In genomic region chr19:40536526-40536925, GRCm38 (mm10) we compare ENCODE assay signal across 15 mouse cellular contexts. TPM values are rescaled to one million over a fixed set of nuclear protein-coding genes. Genes with fewer than 3 reads are reported as not detected.
DNase-seq lines count a peak whose midpoint lies in the region; ATAC-seq and TF ChIP-seq lines count a peak whose summit lies in the region.
"Had no signal": no experiment of that assay in that cellular context is flagged by ENCODE, and none has a peak within 500 bp of the region (broad histone marks: within the 10 kb centered on the region; RNA-seq: fewer than 3 reads in every experiment).

No protein-coding gene starts in this region.

- no peak overlapping the region for H3K9ac ChIP-seq in intestine, embryonic 16.5 days (ENCODE audit: low read depth, low read length)
- no peak overlapping the region for H3K9ac ChIP-seq in intestine, postnatal 0 days (ENCODE audit: low read depth, low read length)
- no peak overlapping the region for H3K9ac ChIP-seq in MEL (ENCODE audit: control insufficient read depth, low read depth, low read length, poor library complexity, severe bottlenecking)
- H3K9ac ChIP-seq in liver, postnatal 0 days (replicated peaks): no peak overlapping the region
- H3K9ac ChIP-seq: forebrain, postnatal 0 days; hindbrain, embryonic 12.5 days; midbrain, embryonic 12.5 days; neural tube, embryonic 13.5 days had no signal

- DNase-seq in MEL (ENCODE audit: low read depth, low spot score): peak; percentile 68
- peak; percentile 77 for DNase-seq in liver
- peak; percentile 32 for DNase-seq in liver, postnatal 0 days
- DNase-seq in thymus, postnatal 0 days (ENCODE audit: low spot score): no peak
- DNase-seq in adrenal gland, adult 18-20 months (ENCODE audit: low spot score in 2 of 2): no peak
- DNase-seq: forebrain, postnatal 0 days; right cerebral cortex, postnatal 14 days; thymus, postnatal 36 days had no signal

- H3K4me2 ChIP-seq in intestine, embryonic 16.5 days (ENCODE audit: low read depth, low read length): no peak overlapping the region
- no peak overlapping the region for H3K4me2 ChIP-seq in intestine, postnatal 0 days (replicated peaks; ENCODE audit: low read depth)
- H3K4me2 ChIP-seq in liver, postnatal 0 days (ENCODE audit: low read depth, low read length): peak overlapping the region; percentile 15
- H3K4me2 ChIP-seq: hindbrain, embryonic 12.5 days; midbrain, embryonic 12.5 days; neural tube, embryonic 13.5 days had no signal

- no peak for TF ChIP-seq POLR2A in MEL (IDR thresholded peaks at IDR 0.05; ENCODE audit: control insufficient read depth in 1 of 2, insufficient read depth in 1 of 2, low read depth in 1 of 2, low read length in 2 of 2, poor library complexity in 1 of 2)

- no peaks in the 10 kb centered on the region for H3K36me3 ChIP-seq in intestine, embryonic 16.5 days (ENCODE audit: control insufficient read depth, insufficient read depth, low read length)
- no peaks in the 10 kb centered on the region for H3K36me3 ChIP-seq in intestine, postnatal 0 days (ENCODE audit: control insufficient read depth, insufficient read depth)
- peaks cover 0 to 14% of the 10 kb centered on the region in 2 experiments; a peak in 1 of 4 replicates for H3K36me3 ChIP-seq in MEL (ENCODE audit: control insufficient read depth in 1 of 2, insufficient read depth in 2 of 2, low read length in 2 of 2)
- no peaks in the 10 kb centered on the region for H3K36me3 ChIP-seq in liver, postnatal 0 days (replicated peaks; ENCODE audit: insufficient read depth, low read length)
- H3K36me3 ChIP-seq: hindbrain, embryonic 12.5 days; midbrain, embryonic 12.5 days; neural tube, embryonic 13.5 days had no signal

- no peaks in the 10 kb centered on the region for H3K4me1 ChIP-seq in intestine, embryonic 16.5 days (ENCODE audit: control insufficient read depth, insufficient read depth, low read length)
- H3K4me1 ChIP-seq in intestine, postnatal 0 days (replicated peaks; ENCODE audit: control insufficient read depth, insufficient read depth, low read length): no peaks in the 10 kb centered on the region
- peaks cover 0 to 18% of the 10 kb centered on the region in 2 experiments; a peak in 2 of 4 replicates for H3K4me1 ChIP-seq in MEL (ENCODE audit: control insufficient read depth in 1 of 2, insufficient read depth in 2 of 2, low read length in 2 of 2)
- H3K4me1 ChIP-seq in liver, postnatal 0 days (ENCODE audit: insufficient read depth): peaks cover 10% of the 10 kb centered on the region; the same call in 1 of the 2 replicates
- H3K4me1 ChIP-seq: hindbrain, embryonic 12.5 days; midbrain, embryonic 12.5 days; neural tube, embryonic 13.5 days had no signal

- no peak for TF ChIP-seq RAD21 in MEL (IDR thresholded peaks at IDR 0.05; ENCODE audit: low read depth, low read length)

- no peaks in the 10 kb centered on the region for H3K27me3 ChIP-seq in intestine, embryonic 16.5 days (replicated peaks; ENCODE audit: control insufficient read depth, insufficient read depth, low read length)
- H3K27me3 ChIP-seq in intestine, postnatal 0 days (replicated peaks; ENCODE audit: control insufficient read depth, insufficient read depth, low read length): no peaks in the 10 kb centered on the region
- H3K27me3 ChIP-seq in MEL (ENCODE audit: control insufficient read depth in 1 of 2, insufficient read depth in 2 of 2, low read length in 2 of 2): no peaks in the 10 kb centered on the region; a peak in 1 of 4 replicates
- H3K27me3 ChIP-seq in liver, postnatal 0 days (ENCODE audit: insufficient read depth, low read length): no peaks in the 10 kb centered on the region
- H3K27me3 ChIP-seq: hindbrain, embryonic 12.5 days; midbrain, embryonic 12.5 days; neural tube, embryonic 13.5 days; Patski had no signal

- 80% methylated on average over 6 of the region's 6 CpGs for WGBS in intestine, embryonic 16.5 days
- 65% methylated on average over 6 of the region's 6 CpGs for WGBS in intestine, postnatal 0 days
- 20% methylated on average over 6 of the region's 6 CpGs for WGBS in liver, postnatal 0 days (ENCODE audit: insufficient replicate concordance)

- TF ChIP-seq EP300 in MEL (IDR thresholded peaks at IDR 0.05; ENCODE audit: low read depth in 1 of 2, low read length in 2 of 2): peak; percentile 75 to 82
- TF ChIP-seq EP300 in liver, postnatal 0 days (IDR thresholded peaks at IDR 0.05; ENCODE audit: low read depth): peak; percentile 89

- no peak for TF ChIP-seq CTCF in intestine, postnatal 0 days (IDR thresholded peaks at IDR 0.05; ENCODE audit: low read depth)
- no peak for TF ChIP-seq CTCF in MEL (IDR thresholded peaks at IDR 0.05 in 2 of 3, conservative IDR thresholded peaks at IDR 0.05 in 1 of 3; ENCODE audit: control insufficient read depth in 1 of 3, insufficient read depth in 1 of 3, low read depth in 2 of 3, low read length in 3 of 3, poor library complexity in 1 of 3, severe bottlenecking in 1 of 3)
- no peak for TF ChIP-seq CTCF in liver, postnatal 0 days (IDR thresholded peaks at IDR 0.05; ENCODE audit: low read depth)

- no peak overlapping the region for H3K27ac ChIP-seq in intestine, embryonic 16.5 days (ENCODE audit: low read length)
- no peak overlapping the region for H3K27ac ChIP-seq in intestine, postnatal 0 days (ENCODE audit: low read depth, low read length)
- no peak overlapping the region for H3K27ac ChIP-seq in MEL (ENCODE audit: control insufficient read depth, low read depth, low read length)
- H3K27ac ChIP-seq in liver, postnatal 0 days (ENCODE audit: low read depth): no peak overlapping the region
- H3K27ac ChIP-seq: hindbrain, embryonic 12.5 days; kidney, postnatal 0 days; midbrain, embryonic 12.5 days; neural tube, embryonic 13.5 days had no signal

- no peaks in the 10 kb centered on the region for H3K79me2 ChIP-seq in MEL (ENCODE audit: control insufficient read depth, insufficient read depth, low read length, poor library complexity)

- H3K9me3 ChIP-seq in intestine, embryonic 16.5 days (ENCODE audit: control insufficient read depth, low read length): no peaks in the 10 kb centered on the region
- no peaks in the 10 kb centered on the region for H3K9me3 ChIP-seq in intestine, postnatal 0 days (ENCODE audit: control insufficient read depth)
- no peaks in the 10 kb centered on the region for H3K9me3 ChIP-seq in MEL (replicated peaks; ENCODE audit: insufficient read depth, low read length)
- no peaks in the 10 kb centered on the region for H3K9me3 ChIP-seq in liver, postnatal 0 days (ENCODE audit: low read length)
- H3K9me3 ChIP-seq: hindbrain, embryonic 12.5 days; midbrain, embryonic 12.5 days; neural tube, embryonic 13.5 days had no signal

- ATAC-seq in intestine, embryonic 16.5 days: 0 out of 2 replicates have a peak, but pooled peaks have one; percentile 46
- ATAC-seq in intestine, postnatal 0 days: no peak
- peak; percentile 87 for ATAC-seq in liver, postnatal 0 days
- ATAC-seq: forebrain, postnatal 0 days; Patski had no signal

- H3K4me3 ChIP-seq in intestine, embryonic 16.5 days (ENCODE audit: low read length): no peak overlapping the region
- no peak overlapping the region for H3K4me3 ChIP-seq in intestine, postnatal 0 days (ENCODE audit: low read depth, low read length)
- no peak overlapping the region for H3K4me3 ChIP-seq in MEL (ENCODE audit: control insufficient read depth in 1 of 2, insufficient read depth in 1 of 2, low read depth in 2 of 2, low read length in 2 of 2)
- H3K4me3 ChIP-seq in liver, postnatal 0 days (ENCODE audit: low read depth, low read length): no peak overlapping the region
- H3K4me3 ChIP-seq: hindbrain, embryonic 12.5 days; midbrain, embryonic 12.5 days; neural tube, embryonic 13.5 days had no signal

TF ChIP-seq in MEL, 35 proteins besides CTCF, POLR2A, EP300 and RAD21 (continues in another document):
- TF ChIP-seq ETS1 (IDR thresholded peaks at IDR 0.05; ENCODE audit: low read depth, low read length) (peak; percentile 62; the same call in 1 of the 2 replicates), JUND (IDR thresholded peaks at IDR 0.05; ENCODE audit: low read depth, low read length) (no peak), TAL1 (IDR thresholded peaks at IDR 0.05; ENCODE audit: low read length) (peak; percentile 71), E2F4 (IDR thresholded peaks at IDR 0.05; ENCODE audit: borderline replicate concordance, low read depth, low read length) (no peak), TBP (IDR thresholded peaks at IDR 0.05; ENCODE audit: low read depth, low read length) (no peak), TCF12 (IDR thresholded peaks at IDR 0.05; ENCODE audit: low read depth, low read length) (peak; percentile 81), ZMIZ1 (IDR thresholded peaks at IDR 0.05; ENCODE audit: low read depth, low read length) (no peak), MEF2A (IDR thresholded peaks at IDR 0.05; ENCODE audit: extremely low read depth, insufficient replicate concordance, low read depth, low read length, poor library complexity, severe bottlenecking) (no peak), MYB (IDR thresholded peaks at IDR 0.05; ENCODE audit: low read depth, low read length) (no peak), RCOR1 (IDR thresholded peaks at IDR 0.05; ENCODE audit: low read depth, low read length) (peak; percentile 70), GATA1 (IDR thresholded peaks at IDR 0.05; ENCODE audit: low read depth, low read length) (peak; percentile 89), ELF1 (IDR thresholded peaks at IDR 0.05; ENCODE audit: low read depth, low read length) (no peak)

RNA-seq across cellular contexts. Expression of gene Sorbs1, which starts 22.9 kb away (rescaled TPM):
- polyA plus RNA-seq in intestine, embryonic 16.5 days (2015; fragmentation: Nextera tagmentation; extraction: Ambion mirVana): 80.0 and 84.3 TPM in 2 replicates
- polyA plus RNA-seq in intestine, postnatal 0 days (2015; fragmentation: Nextera tagmentation; extraction: Ambion mirVana): 73.8 and 86.2 TPM in 2 replicates
- 1.3 and 2.2 TPM in 2 replicates for total RNA-seq in MEL (2012; rRNA removed)
- polyA plus RNA-seq in MEL (2012; ENCODE audit: insufficient read depth in 1 of 2, insufficient read length in 2 of 2, low read depth in 1 of 2, low replicate concordance in 2 of 2, missing spikeins in 1 of 2): 1 to 10 TPM in 1 of 2 experiments, not detected in 1; 5.3 TPM
- 28.2 and 30.4 TPM in 2 replicates for polyA plus RNA-seq in liver, postnatal 0 days (2015; fragmentation: Nextera tagmentation; extraction: Ambion mirVana)
- 15.8 and 16.1 TPM in 2 replicates for polyA plus RNA-seq in thymus, postnatal 0 days (2015; fragmentation: Nextera tagmentation; extraction: Ambion mirVana)
- 100 to 1,000 TPM in 1 of 2 experiments, 10 to 100 TPM in 1; 93.0 to 278 TPM for total RNA-seq in adrenal gland, adult 18-20 months (2021)

RNA-seq across cellular contexts. Expression of gene Aldh18a1, which starts 51.7 kb away (rescaled TPM):
- 299 and 355 TPM in 2 replicates for polyA plus RNA-seq in intestine, embryonic 16.5 days (2015; fragmentation: Nextera tagmentation; extraction: Ambion mirVana)
- 204 and 226 TPM in 2 replicates for polyA plus RNA-seq in intestine, postnatal 0 days (2015; fragmentation: Nextera tagmentation; extraction: Ambion mirVana)
- total RNA-seq in MEL (2012; rRNA removed): 35.3 and 68.5 TPM in 2 replicates
- polyA plus RNA-seq in MEL (2012; ENCODE audit: insufficient read depth in 1 of 2, insufficient read length in 2 of 2, low read depth in 1 of 2, low replicate concordance in 2 of 2, missing spikeins in 1 of 2): 100 to 1,000 TPM in 1 of 2 experiments, 10 to 100 TPM in 1; 89.7 to 214 TPM
- polyA plus RNA-seq in liver, postnatal 0 days (2015; fragmentation: Nextera tagmentation; extraction: Ambion mirVana): 8.1 and 9.1 TPM in 2 replicates
- 28.2 and 36.1 TPM in 2 replicates for polyA plus RNA-seq in thymus, postnatal 0 days (2015; fragmentation: Nextera tagmentation; extraction: Ambion mirVana)
- 10 to 100 TPM in 1 of 2 experiments, 1 to 10 TPM in 1; 9.6 to 32.5 TPM for total RNA-seq in adrenal gland, adult 18-20 months (2021)

Comparison
In these comparisons a context has a peak if more than half of its experiments do, and no peak if none do; other contexts are left out.
1. DNase-seq: peak in MEL (single experiment), liver (single experiment) and liver, postnatal 0 days (single experiment); none in thymus, postnatal 0 days (single experiment) and adrenal gland, adult 18-20 months (0 of 2).